Mouse (Mus musculus) urinary bladder, postnatal 10 days (tissue): ENCODE results near the gene Cdc42se1.

Experiments used
- DNase-seq: peaks from one replicate; pipeline ENCODE4 v3.0.0; 2022; ENCODE audit warnings: low spot score

Cdc42se1 gene

DNA sequence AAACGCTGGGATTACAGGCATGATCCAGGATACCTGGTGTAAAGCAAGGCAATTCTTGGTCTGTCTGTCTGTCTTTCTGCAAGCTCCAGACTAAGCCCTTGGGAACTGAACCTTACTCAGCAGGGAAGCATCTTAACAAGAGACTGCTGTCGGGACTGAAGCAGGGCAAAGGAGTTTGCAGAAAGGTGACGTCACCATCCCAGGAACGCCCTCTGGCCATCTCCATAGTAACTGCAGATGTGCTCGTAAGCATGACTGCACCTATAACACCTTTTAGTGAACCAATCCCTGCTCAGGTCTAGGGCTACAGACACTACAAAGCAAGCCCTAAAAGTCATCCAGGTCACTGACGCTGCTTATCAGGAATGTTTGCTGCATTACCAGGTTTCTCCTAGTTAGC is 4.2 kb upstream of the Cdc42se1 start:
- DNase-seq: no peak

DNA sequence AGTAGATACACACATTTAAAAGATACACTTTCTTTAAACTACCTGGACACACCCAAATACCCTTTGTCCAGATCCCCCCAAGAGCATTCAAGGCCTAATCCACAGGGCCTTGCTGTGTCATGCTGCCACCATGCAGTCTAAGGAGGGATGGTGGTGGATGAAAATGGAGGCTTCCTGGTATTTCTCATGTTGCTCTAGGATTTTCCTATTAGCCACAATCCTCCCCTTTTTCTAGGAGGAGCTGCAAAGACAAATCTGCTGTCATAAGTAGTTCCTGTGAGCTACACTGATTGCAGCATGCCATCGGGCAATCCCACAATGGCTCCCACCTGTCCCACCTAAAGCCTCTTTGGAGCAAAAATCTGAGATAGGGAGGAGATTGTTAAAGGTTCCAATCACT is 1.3 kb upstream of the Cdc42se1 start:
- DNase-seq: no peak

DNA sequence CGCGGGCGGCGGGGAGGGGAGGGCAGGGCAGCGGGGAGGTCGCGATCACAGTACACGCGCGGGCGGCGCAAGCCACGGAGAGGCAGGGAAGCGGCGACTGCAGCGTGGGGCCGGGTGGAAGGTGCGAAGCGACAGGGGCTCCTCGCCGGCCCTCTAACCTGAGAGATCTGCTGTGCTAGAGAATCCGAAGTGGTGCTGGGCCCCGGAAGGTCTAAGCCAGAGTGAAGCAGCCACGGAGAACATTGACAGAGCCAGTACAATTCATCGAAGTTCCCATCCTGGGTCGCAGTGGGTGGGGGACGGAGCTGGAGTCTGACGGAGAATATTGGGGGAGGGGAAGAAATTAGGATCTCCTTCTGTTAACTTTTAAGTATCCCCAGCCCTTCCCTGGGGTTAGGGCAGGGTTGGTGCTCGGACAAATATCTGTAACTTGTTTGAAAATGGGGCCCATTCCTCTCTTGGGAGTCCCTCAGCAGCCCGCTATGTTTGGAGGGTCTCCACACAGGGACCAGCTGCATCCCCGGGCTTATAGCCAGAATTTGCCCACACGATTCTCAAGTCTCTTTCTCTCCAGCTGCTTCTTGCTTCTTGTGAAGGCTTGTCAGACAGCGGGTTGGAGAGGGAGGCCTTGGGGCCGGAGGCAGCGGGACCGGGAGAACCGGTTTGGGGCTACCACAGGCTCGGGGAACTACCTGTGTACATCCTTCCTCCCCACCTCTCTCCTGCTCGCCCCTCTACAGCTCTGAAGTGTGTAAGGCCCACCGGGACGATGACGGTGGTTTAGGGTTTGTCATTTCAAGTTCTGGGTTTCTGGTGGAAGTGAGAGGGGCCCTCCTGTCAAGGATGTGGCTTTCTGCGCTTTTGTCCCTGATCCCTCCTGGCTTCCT is 605 bp downstream of the Cdc42se1 start:
- no peak for DNase-seq

DNA sequence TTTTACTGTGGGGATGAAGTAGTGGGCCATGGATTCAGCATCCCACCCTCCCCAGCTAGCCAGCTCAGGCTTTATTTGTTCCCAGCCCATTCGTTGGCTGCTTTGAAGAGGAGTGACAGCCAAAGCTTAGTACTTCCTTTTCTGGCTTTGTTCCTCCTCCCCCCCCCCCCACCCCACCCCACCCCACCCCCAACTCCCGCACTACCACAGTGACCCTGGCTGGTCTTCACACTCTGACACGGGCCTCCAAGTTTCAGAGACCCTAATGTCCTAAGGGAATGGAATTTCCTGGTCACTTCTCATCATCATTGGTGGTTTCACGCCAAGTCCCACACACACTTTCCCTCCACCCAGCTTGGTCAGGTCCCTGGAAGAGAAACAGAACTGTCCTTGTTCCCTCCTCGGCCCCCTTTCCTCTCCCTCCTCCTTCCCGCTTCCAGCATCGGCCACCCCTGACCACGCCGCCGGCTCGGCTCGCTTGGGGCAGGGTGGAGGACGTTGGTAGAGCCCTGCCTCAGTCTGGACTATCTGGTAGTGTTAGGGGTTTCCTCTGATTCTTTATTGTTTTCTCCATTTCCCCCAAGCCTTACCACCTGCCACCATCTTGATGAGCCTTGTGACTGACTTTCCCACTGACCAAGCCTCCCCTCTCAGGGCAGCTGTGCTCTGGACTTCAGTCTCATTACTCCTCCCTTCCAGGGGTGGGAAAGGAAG is 1.4 kb downstream of the Cdc42se1 start:
- DNase-seq: no peak

DNA sequence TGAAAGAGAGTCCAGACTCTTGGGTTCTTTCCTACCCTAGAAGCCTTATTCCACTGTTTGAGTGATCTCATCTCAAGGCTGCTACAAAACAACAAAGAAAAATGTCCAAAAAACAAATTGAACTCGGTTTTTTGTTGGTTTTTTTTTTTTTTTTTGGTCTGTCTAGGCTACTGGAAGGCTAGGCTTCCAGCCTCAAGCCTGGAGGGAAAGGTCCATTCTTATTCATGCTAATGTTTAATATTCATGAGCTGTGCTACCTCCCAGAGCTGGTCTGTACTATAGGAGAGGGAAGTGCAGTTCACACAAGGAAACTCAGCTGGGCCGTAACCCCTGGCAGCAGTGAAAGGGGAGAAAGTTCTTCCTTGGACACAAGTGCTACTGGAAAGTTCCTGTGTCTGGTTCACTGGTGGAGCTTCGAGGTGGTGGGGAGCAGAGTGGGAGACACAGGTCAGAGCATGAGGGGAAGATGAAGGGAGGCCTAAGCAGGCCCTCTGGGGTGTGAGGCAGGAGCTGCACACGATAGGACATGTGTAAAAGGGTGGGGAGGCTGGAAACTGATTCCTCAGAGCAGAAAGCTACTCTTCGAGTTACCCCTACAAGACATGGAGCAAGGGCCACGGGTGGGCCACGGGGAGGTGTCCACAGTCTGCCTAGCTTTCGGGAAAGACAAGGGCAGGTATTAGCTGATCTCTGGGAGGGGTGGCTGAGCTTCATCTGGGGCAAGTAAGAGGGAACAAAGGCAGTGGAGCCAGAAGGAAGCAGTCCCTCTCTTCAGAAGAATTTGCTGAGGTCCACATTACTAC is 2.2 kb downstream of the Cdc42se1 start:
- no peak for DNase-seq

DNA sequence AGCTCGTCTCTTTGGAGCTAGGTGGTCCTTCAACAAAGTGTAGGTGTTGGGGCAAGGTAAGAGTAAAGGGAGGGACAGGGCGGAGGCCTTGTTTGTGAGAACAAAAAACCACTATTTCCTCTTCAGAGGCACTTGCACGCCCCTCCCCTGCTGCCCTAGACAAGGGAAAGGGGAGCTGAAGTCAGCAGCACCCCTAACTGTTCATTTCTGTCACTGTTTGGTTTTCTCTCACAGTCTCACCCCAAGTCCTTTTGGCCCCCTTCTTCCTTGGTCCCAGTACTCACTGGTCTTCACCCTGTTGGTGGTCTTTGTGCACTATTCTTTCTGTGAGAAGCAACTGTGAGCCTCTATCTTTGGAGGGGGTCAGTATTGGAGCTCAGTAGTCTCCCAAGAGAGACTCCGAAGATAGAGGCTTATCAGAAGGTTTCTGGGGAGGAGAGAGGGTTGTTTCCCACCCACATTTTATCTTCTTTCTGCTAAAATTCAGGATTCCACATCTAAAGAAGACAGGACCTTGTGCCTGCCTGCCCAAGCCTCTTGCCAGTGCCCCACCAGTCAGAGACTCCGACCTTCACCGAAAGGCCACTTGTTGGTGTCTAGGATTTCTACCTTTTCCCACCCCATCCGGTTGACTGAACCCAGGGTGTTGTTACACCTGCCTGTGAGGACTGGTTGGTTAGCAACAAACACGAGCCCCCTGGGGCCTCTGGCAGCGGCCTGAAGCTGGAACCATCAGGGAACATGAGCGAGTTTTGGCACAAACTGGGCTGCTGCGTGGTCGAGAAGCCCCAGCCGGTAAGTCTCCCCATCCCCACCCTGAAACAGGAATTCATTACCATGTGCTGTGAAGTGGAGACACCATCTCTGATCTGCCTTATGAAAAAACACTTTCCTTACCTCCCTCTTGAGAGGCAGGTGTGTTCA is 3.0 kb downstream of the Cdc42se1 start, which contains the start of gene Mllt11:
TSS of gene Mllt11 (minus strand) at position 874 of the 924 bp plus-strand sequence.
- no peak for DNase-seq

DNA sequence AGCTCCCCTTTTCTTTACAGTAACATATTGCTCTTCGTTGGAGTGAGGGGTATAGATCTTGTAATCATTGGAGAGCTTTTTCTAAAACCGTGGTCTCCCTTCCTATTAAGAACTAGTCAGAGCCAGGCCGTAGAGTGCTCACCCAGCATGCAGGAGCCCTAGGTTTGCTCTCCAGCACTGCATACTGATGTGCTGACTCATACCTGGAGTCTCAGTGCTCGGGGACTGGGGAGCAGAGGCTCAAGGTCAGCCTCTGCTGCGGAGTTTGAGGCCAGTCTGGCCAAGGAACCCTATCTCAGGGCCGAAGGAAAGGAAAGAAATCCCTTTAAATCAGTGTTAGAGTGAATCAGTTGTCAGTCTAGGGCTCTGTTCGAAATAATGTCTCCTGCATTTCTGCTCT is 4.2 kb downstream of the Cdc42se1 start:
- no peak for DNase-seq

DNA sequence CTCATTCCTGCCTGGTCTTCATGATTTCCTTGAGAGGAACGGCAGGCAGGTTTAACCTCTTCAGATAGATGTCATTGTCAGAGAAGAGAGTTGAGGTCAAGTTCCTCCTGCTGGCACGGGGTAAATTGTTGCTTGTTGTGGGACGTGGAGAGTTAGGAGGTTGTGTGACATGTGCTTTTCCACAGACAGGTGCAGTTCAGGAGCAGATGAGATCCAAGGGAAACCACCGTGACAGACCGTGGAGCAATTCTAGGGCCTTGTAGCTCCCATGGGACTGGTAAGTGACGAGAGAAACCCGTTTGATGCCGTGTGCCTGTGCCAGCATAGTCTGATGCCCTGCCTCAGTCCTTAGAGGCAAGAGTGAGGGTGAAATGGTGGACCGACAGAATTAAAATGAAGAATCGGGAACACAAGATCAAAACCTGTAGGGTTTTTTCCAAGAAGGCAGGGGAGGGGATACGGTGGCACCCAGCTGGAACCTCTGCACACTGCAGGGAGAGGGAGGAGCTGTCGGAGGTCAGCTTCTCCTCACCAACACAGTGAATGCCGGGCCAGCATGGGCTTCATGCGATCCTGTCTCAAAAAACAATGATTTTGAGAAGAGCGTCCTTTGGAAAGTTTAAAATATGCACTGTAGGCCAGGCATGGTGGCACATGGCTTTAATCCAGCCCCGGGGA is 4.9 kb downstream of the Cdc42se1 start:
- DNase-seq: no peak

DNA sequence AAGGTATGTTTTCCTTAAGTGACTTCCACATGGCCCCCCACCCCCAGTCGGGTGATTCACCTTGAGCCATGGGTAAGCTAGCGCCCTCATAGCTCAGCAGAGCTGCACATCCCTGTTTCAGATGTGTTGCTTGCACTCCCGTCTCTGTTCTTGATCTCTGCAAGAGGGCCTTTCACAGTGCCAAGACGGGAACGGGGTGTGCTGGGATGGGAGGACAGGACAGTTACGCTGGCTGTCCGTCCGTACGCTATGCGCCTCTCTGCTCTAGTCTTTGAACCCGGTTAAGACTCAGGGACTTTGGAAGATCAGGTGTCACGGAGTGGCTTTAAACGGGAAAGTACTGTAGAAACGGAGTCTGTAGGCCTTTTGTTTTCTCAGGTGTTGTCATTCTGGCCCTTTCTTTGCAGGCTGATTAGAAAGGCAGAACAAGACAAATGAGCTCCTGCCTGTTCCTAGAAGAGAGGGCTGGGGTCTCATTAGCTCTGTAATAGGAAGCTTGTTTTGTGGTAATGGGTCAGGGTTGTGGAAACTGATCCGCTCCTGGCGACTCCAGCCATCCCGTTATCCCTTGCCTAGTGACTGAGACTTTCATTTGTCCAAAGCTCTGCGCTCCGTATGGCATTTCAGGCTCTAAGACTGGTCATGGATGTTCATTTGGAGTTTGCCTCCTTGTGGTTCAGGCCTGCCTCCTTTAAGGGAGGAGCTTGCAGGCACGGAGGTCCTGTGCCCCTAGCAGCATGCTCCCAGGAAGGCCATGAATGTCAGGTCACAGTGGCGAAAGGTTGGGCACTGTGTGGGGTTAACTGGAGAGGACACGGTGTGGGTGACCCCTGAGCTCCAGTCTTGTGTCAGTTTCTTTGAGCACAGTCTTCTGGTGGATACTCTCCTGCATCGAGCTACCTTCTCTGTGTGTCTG is 7.1 kb downstream of the Cdc42se1 start:
- no peak for DNase-seq

DNA sequence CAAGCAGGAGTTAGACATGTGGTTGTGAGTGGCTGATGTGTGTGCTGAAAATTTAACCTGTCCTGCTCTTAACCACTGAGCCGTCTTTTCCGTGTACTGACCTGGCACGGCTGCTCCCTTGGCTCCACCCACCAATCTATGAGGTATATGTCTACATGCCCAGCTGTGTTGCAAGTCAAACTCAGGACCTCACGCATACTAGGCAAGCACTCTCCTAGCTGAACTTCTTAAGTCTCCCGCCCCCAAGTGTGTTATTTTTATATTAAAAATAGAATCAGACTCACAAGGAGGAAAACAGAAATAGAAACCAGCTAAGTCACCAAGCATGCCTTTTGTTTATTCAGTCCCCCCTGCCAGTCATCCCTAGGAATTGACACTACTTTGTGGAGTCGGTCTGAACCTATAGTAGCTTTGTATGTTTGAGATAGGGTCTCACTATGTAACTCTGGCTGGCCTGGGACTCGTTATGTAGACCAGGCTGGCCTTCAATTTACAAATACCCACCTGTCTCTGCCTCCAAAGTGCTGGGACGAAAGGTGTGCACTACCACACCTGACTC is 9.1 kb downstream of the Cdc42se1 start:
- no peak for DNase-seq

DNA sequence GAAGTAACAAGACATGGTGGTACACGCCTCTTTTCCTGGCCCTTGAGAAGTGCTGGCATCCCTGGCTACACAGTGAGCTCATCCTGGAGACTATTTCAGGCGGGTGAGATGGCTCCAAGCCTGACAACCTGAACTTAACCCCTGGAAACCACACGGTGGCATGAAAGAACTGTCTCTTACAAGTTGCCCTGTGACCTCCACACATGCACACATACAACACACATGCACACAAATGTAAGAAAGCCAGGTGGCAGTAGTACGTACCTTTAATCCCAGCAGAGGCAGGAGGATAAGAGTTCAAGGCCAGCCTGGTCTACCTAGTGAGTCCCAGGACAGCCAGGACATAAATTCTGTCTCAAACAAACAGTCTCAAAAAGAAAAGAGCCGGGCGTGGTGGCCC is 10.5 kb downstream of the Cdc42se1 start:
- DNase-seq: no peak

DNA sequence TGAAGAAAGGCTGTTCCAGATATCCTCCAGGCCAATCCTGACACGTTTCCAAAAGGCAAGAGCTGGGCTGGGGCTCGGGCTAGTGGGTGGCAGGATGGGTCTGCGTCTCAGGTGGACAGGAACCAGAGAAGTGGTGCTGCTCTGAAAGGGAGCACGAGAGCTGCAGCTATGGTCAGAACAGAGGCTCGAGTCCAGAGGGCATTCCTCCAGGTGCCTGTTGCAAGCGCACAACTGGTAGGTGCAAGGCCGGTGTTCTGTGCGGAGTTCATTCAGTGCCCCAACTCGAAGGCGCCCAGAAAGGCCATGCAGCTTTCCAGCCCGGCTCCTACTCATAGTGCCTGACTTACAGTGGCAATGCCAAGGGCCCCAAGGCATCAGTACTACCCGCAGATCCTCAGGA is 11.4 kb downstream of the Cdc42se1 start:
- no peak for DNase-seq

DNA sequence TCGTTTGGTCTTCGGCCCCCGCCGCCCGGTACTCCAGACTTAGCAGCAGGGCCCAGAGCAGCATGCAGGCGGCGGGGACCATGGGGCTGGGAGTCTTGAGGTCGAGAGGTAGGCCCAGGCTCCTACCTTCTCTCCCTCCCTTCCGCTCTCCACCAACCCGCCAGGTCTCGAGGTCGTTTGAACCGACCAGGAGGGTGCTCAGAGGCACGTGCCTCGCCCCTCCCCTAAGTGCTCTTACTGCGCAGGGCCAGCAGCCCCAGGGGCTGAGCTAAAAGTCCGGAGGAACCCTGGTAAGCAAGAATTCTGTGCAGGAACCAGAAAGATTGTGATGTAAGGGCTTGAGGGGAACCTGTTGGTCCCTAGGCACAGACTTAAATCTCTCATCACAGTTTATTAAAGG is 12.4 kb downstream of the Cdc42se1 start:
- no peak for DNase-seq

DNA sequence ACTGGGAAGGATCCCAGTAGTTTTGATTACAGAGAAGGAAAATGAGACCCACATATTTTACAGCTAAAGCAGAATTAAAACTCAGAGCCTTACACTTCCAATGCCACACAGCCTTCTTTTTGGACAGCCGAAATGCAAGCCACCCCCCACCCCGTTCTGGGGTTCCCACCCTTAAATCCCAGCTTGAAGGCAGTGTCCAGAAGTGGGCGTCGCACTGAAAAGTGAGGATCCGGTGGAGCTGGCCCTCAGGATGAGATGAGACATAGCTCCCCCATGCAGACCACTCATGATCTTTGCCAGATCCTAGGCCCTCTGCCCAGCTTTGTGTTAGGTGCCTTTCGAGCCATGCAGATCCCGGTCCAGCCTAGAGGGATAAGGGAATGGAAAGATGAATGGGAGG is 13.0 kb downstream of the Cdc42se1 start, which contains the start of gene Gm128:
TSS of gene Gm128 (minus strand) at position 101 of the 400 bp plus-strand sequence.
- no peak for DNase-seq

DNA sequence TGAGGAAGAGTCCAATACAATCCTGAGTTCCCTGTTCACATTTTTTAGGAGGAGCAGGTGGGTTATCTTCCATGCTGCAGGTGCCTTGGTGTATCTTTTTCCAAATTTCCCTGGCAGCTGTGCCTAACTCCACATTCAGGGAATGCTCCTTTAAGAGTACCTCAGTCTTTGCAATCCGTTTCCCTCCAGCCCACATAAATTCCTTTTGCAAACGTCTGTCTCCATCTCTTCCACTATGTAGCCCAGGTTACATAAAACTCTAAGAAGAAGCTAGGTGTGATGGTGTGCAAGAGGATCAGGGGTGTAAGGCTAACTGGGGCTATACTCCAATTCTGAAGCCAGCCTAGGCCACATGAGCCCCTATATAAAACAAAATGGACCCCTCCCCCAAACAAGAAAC is 14.6 kb downstream of the Cdc42se1 start:
- no peak for DNase-seq

DNA sequence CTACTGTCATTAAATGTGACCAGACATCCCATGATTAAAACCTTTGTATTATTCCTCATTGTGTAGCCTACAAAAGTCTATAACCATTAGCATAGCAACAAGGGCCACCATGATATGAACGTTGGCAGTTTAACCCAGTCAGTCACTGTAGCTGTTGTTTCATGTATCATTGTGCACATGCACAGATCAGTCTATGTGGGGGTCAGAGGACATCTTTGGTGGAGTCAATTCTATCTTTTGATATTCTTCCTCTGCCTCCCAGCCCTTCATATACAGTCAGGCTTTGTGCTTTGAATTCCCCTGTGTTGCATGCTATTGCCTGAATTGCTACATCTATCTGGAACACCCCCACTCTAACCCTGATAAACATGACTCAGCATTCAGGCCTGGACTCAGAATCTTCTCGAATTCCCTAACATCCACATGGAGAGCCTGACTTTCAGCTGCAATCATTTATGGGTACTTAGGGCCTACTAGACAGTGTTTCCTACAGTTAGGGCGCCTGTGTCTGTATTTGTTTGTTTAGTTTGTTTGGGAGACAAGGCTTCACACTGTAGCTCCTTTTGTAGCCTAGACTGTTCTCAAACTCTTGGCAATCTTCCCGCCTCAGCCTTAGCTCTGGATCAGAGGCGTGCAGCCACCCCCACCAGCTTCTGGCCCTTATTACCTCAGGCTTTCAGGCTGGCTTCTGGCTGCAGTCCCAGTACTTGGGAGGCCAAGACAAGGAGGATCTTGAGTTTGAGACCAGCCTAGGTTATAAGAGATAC is 18.1 kb downstream of the Cdc42se1 start:
- no peak for DNase-seq

DNA sequence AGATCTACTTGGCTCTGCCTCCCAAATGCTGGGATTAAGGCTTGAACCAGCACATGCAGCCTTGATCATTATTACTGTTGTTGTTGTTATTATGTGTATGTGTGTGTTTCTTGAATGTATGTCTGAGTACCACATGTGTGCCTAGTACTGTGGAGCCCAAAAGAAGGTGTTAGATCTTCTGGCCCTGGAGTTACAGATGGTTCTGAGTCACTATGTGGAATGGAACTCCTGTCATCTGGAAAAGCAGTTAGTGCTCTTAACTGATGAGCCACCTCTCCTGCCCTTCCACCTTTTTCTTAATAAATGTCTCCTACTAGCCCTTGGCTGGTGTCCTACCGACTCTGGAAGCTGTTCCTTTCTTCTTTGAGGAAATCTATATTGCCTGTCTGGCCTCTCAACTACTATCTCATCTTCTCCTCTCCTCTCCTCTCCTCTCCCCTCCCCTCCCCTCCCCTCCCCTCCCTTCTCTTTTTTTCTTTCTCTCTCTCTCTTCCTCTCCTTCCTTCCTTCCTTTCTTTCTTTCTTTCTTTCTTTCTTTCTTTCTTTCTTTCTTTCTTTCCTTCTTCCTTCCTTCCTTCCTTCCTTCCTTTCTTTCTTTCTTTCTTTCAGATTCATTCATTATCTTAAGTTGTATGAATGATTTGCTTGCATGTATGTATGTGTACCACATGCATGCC is 19.3 kb downstream of the Cdc42se1 start:
- no peak for DNase-seq

DNA sequence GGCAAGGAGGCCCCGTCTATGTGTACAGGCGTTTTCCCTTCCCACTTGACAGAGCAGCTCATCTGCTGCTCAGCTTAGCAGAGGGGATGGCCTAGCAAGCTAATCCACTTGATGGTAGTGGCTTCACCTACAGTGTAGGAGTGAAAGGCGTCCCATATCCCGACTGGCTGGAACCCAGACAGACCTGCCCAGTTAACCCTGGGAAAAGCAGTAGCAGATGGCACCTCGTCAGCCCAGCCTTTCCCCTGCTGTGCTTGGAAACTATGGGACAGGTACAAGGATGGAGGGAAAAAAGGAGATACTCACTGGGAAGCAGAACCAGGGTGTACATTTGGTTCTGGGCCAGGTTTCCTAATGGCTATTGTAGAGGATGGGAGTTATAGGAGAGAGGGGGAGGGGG is 21.8 kb downstream of the Cdc42se1 start:
- no peak for DNase-seq
